Mouse (Mus musculus): ENCODE results near the gene Zbtb18.

The Zbtb18 gene

GRCm38 (mm10) chr1:177442196-177442808 is at the start of gene Zbtb18:
Zbtb18 (plus strand) TSS chr1:177442351.
- DNase-seq (ENCODE audit: low spot score in 2 of 2): no peak

- no peak for DNase-seq (ENCODE audit: low spot score in 2 of 2)
These were observed 44.7 kb upstream of the Zbtb18 start for GRCm38 (mm10) chr1:177397455-177397854.

- no peak for DNase-seq (ENCODE audit: low spot score in 2 of 2)
These were observed 37.0 kb upstream of the Zbtb18 start for GRCm38 (mm10) chr1:177405170-177405569.

GRCm38 (mm10) chr1:177408690-177409089 is 33.5 kb upstream of the Zbtb18 start:
- DNase-seq (ENCODE audit: low spot score in 2 of 2): no peak

- no peak for DNase-seq (ENCODE audit: low spot score in 2 of 2)
These were observed 31.3 kb upstream of the Zbtb18 start for GRCm38 (mm10) chr1:177410769-177411348.

GRCm38 (mm10) chr1:177411359-177412358 is 30.5 kb upstream of the Zbtb18 start:
- DNase-seq (ENCODE audit: low spot score in 2 of 2): peak in 1 of 2 experiments; percentile 31

- no peak for DNase-seq (ENCODE audit: low spot score in 2 of 2)
These were observed 22.8 kb upstream of the Zbtb18 start for GRCm38 (mm10) chr1:177419331-177419730.

- peak in 1 of 2 experiments; percentile 25 for DNase-seq (ENCODE audit: low spot score in 2 of 2)
These were observed 22.0 kb upstream of the Zbtb18 start for GRCm38 (mm10) chr1:177420126-177420525.

- no peak for DNase-seq (ENCODE audit: low spot score in 2 of 2)
These were observed 14.3 kb upstream of the Zbtb18 start for GRCm38 (mm10) chr1:177427862-177428261.

- no peak for DNase-seq (ENCODE audit: low spot score in 2 of 2)
These were observed 13.8 kb upstream of the Zbtb18 start for GRCm38 (mm10) chr1:177428338-177428737.

GRCm38 (mm10) chr1:177429067-177429466 is 13.1 kb upstream of the Zbtb18 start:
- DNase-seq (ENCODE audit: low spot score in 2 of 2): no peak

- DNase-seq (ENCODE audit: low spot score in 2 of 2): no peak
These were observed 1.7 kb upstream of the Zbtb18 start for GRCm38 (mm10) chr1:177440411-177440810.

GRCm38 (mm10) chr1:177440981-177441491 is 1.1 kb upstream of the Zbtb18 start:
- no peak for DNase-seq (ENCODE audit: low spot score in 2 of 2)

- DNase-seq (ENCODE audit: low spot score in 2 of 2): peak; percentile 91 to 97
These were observed 507 bp upstream of the Zbtb18 start for GRCm38 (mm10) chr1:177441492-177442195.

GRCm38 (mm10) chr1:177442821-177443723 is 921 bp downstream of the Zbtb18 start:
- DNase-seq (ENCODE audit: low spot score in 2 of 2): no peak

GRCm38 (mm10) chr1:177443724-177444482 is 1.8 kb downstream of the Zbtb18 start:
- no peak for DNase-seq (ENCODE audit: low spot score in 2 of 2)

GRCm38 (mm10) chr1:177444483-177444810 is 2.3 kb downstream of the Zbtb18 start:
- DNase-seq (ENCODE audit: low spot score in 2 of 2): peak in 1 of 2 experiments; percentile 64

GRCm38 (mm10) chr1:177444941-177445340 is 2.8 kb downstream of the Zbtb18 start:
- DNase-seq (ENCODE audit: low spot score in 2 of 2): no peak

GRCm38 (mm10) chr1:177445461-177446130 is 3.4 kb downstream of the Zbtb18 start:
- no peak for DNase-seq (ENCODE audit: low spot score in 2 of 2)

All from cerebellum, postnatal 4 days (tissue).